Mouse (Mus musculus) 416B (cell line): Measurements from ENCODE around the gene Nrxn2.

ENCODE experiments used
- DNase-seq: peaks from one replicate; pipeline ENCODE4 v3.0.0; 2011; ENCODE audit warnings: low read depth

The Nrxn2 gene

GRCm38 (mm10) chr19:6418233-6418879 is at the start of gene Nrxn2:
Gene Nrxn2, plus strand, starts transcription at chr19:6418731.
- DNase-seq: peak; percentile 46

DNA sequence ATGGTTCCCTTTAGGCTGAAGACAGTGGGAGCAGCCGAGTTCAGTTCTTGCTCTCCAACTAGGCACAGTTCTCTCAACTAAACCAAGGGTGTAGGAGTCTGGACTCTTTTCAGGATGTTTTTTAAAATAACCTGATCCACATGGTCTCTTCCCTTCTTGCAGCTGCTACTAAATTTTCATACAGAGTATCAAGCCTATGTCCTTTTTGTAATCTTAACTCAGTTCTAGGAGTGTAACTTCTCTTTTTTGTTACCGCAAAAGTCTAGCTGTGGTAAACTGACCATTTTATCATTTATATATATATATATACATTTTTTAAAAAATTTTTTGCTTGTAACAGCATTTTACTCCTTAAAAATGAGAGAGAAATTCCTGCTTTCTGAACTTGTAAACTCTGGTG is 48.4 kb upstream of the Nrxn2 start:
- no peak for DNase-seq

DNA sequence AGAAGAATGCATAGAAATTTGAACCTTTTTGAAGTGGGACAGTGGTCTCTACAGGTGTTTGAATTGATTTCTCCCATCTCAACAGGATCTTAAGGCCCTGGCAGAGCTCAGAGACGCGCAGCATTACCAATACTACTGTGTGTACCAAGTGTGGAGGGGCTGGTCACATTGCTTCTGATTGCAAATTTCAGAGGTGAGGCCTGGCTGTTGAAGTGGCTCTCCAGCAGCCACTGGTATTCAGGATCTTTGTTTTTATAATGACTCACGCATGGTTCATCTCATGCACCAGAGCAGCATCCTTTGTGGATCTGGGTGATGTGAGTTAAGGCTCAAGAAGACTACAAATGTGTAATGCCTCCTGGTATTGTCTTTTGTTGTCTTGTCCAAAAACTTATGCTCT is 46.1 kb upstream of the Nrxn2 start:
- peak; percentile 53 for DNase-seq

- peak; percentile 67 for DNase-seq
Measured at GRCm38 (mm10) chr19:6373539-6374400, 44.8 kb upstream of the Nrxn2 start.

GRCm38 (mm10) chr19:6374571-6374970 is 44.0 kb upstream of the Nrxn2 start:
- DNase-seq: no peak

- DNase-seq: no peak
Measured at GRCm38 (mm10) chr19:6375423-6376254, 42.9 kb upstream of the Nrxn2 start.

- no peak for DNase-seq
Measured at GRCm38 (mm10) chr19:6376255-6376564, 42.3 kb upstream of the Nrxn2 start.

DNA sequence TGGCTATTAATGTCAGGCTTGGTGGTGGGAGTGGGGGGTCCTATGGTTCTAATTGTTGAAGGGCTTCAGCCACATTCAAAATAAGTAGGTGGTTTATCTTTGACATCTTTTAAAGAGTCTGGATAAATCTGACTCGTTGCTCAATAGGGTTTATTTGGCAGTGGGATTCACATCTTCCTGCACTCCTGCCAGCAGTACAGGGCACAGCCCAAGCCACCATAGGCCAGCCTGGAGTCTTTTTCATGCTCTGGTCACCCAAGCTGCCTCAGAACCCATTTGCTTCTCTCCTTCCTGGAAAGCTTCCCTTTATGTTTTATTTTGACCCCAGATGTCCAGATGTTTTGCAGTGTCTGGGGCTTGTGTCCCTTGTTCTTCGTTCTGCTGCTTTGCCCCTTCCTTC is 41.9 kb upstream of the Nrxn2 start:
- DNase-seq: no peak

- DNase-seq: no peak
Measured at GRCm38 (mm10) chr19:6377327-6378040, 41.0 kb upstream of the Nrxn2 start.

DNA sequence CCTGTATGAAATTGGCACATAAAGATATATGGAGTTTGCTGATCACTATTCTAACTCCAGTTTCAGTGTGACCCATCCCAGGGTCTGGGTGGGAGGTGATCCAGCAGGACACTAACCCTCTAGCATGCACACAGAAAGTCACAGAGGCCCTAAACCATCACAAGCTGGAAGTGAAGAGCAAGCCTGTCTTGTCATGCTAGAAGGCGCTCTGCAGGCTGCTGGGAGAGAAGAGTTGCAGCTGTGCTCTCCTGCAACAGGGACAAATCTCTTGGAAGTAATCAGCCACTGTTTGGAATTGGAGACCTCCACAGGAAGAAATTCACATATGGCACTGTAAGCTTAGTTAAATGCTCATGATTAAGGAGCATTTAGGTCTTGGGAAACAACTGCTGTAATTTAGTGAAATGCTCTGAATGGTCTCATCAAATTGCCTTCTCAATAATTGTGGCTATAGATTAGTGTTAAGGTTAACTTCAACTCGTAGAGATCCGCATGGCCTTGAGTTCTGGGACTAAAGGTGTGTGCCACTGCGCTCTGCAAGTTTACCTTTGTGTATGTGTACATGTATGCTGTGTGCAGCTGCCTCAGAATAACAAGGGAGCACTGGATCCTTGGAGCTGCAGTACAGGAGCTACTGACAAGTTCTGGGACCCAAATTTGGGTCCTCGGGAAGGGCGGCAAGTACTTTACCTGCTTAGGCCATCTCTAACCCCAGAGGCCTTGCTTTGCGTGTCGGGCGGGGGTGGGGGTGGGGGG is 37.9 kb upstream of the Nrxn2 start:
- DNase-seq: no peak

GRCm38 (mm10) chr19:6381238-6381637 is 37.3 kb upstream of the Nrxn2 start:
- DNase-seq: no peak

- DNase-seq: peak; percentile 24
Measured at GRCm38 (mm10) chr19:6382323-6382924, 36.1 kb upstream of the Nrxn2 start.

- DNase-seq: no peak
Measured at GRCm38 (mm10) chr19:6383470-6383869, 35.1 kb upstream of the Nrxn2 start.

GRCm38 (mm10) chr19:6384128-6384527 is 34.4 kb upstream of the Nrxn2 start, which contains the start of gene Pygm:
Gene Pygm, plus strand, starts transcription at chr19:6384399.
- DNase-seq: no peak

- DNase-seq: peak; percentile 27
Measured at GRCm38 (mm10) chr19:6384954-6385353, 33.6 kb upstream of the Nrxn2 start.

DNA sequence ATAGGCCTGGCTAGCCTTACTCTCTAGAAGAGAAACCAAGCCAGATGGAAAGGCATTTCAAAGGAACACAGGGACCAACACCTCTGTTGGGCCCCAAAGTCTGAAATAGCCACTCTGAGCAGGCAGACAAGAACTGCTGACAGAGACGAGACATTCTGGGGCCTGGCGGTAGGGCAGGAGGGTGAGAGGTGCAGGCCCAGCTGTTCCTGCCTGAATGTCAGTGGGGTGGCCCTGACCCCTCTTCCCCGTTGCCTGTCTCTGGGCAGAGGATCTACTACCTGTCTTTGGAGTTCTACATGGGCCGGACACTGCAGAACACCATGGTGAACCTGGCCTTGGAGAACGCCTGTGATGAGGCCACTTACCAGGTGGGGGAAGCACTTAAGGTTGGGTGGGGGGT is 33.1 kb upstream of the Nrxn2 start:
- no peak for DNase-seq

GRCm38 (mm10) chr19:6385821-6386220 is 32.7 kb upstream of the Nrxn2 start:
- DNase-seq: no peak

DNA sequence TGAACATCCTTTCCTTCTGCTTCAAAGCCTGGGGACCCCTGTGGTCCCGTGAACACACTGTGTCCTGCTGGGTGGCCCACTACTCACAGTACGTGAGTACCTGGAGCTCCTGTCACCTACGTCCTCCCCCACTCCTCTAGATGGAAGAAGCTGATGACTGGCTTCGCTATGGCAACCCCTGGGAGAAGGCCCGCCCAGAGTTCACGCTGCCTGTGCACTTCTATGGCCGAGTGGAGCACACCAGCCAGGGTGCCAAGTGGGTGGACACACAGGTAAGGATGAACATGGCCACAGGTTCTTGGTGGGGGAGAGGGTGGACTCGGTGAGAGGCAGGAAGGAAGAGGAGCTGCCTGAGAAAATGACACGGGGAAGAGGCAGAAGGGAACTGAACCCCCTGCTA is 32.3 kb upstream of the Nrxn2 start:
- DNase-seq: no peak

DNA sequence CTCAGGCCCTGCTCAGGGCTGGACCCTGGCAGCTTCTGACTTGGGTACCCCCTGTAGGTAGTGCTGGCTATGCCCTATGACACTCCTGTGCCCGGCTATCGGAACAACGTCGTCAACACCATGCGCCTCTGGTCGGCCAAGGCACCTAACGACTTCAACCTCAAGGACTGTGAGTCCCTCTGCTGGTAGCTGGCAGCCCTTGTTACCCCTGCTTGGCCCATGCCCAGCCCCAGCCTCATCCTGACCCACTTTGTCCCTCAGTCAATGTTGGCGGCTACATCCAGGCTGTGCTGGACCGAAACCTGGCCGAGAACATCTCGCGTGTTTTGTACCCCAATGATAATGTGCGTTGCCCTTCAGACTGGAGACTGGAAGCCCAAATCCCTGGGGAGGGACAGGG is 30.5 kb upstream of the Nrxn2 start:
- DNase-seq: no peak

- no peak for DNase-seq
Measured at GRCm38 (mm10) chr19:6389803-6390202, 28.7 kb upstream of the Nrxn2 start.

GRCm38 (mm10) chr19:6390251-6390650 is 28.3 kb upstream of the Nrxn2 start:
- no peak for DNase-seq
